Mouse (Mus musculus): ENCODE measurements at regions not wholly inside any gene's neighbourhood (a gene's known extent, or its start where the extent isn't known, plus 50 kb on each side); places are given as distances from the start of the nearest gene placed in this dataset.

- TF ChIP-seq CTCF (IDR thresholded peaks at IDR 0.05; ENCODE audit: low read depth) (no peak), EP300 (IDR thresholded peaks at IDR 0.05; ENCODE audit: low read depth) (no peak)
Measured at GRCm38 (mm10) chr6:47355500-47355899, 97.7 kb upstream of the Cul1 start.
